Mouse (Mus musculus) 3134 (cell line): ENCODE measurements around the gene Zfp217.
A peak's percentile ranks its signal among the peaks of the same experiment; 100 is the strongest.
"Not testable (repeated sequence)": the region's sequence is repeated elsewhere in the genome, so short reads cannot be mapped to it uniquely, and the experiment has no call there.

Experiments used
- DNase-seq: peaks from one replicate; pipeline ENCODE4 v3.0.0-alpha.2; 2011; ENCODE audit warnings: low spot score; ENCODE audit not compliant: insufficient read length; ENCODE audit errors: extremely low read depth

Gene Zfp217

DNA sequence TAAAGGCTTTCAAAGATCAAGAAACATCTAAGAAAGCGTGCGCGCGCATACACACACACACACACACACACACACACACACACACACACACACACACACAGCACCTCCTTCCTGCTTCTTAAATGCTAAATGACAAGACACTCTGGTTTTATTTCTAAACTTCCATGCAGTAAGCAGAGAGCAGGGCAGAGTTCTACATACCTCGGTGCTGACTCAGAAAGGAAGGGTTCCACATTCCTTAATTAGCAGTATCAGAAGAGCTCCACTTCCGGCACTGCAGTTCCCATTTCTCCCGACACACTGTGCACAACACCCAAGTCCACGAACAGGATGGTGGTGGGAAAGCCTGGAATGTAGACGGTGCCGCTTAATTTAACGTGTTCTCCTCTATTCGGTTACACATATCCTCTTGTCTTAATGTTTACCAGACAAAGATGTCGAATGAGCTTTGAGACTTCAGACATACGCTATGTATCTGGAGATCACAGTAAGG, at the start of gene Zfp217:
Zfp217 (minus strand) TSS at position 443 of the 493 bp plus-strand sequence.
- peak; percentile 78 for DNase-seq

DNA sequence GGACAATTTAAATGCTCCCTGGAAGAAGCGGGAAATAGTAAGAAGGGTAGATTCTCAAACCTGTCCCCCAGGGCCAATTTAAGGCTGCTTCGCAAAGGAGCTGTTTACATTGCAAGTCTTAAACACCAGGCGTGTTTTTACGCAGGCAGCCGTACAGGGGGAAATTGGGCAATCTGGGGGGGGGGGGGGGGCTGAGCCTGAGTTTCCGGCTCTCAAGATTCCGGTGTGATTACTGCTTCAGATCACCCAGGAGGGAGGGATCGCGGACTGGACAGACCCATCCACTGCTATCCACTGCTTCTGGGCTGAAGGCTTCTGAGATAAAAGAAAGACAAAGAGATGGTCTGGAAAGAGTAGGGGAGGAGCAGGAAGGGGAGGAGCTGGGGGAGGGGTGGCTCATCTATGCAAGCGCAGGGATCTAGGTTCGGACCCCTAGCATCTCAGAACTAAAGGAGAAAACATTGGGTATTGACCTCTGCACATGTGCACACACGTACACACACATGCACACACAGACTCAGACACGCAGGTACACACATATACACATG, 47.7 kb upstream of the Zfp217 start:
- DNase-seq: no peak

DNA sequence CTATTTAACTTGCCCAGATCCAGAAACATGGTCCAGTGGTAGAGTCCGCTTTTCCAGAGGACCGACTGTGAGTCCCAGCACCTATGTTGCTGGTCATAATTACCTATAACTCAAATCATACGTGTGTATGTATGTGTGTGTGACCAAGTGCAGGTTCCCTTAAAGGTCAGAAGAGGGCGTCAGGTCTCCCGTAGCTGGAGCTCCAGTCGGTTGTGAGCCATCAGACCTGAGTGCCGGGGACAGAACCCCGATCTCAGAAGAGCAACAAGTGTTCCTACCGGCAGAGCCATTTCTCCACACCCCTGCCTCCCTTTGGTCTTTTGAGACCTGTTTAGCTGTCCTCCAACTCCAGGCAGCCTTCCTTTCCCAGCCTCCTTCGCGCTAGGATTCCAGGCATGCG, 46.9 kb upstream of the Zfp217 start:
- DNase-seq: no peak

DNA sequence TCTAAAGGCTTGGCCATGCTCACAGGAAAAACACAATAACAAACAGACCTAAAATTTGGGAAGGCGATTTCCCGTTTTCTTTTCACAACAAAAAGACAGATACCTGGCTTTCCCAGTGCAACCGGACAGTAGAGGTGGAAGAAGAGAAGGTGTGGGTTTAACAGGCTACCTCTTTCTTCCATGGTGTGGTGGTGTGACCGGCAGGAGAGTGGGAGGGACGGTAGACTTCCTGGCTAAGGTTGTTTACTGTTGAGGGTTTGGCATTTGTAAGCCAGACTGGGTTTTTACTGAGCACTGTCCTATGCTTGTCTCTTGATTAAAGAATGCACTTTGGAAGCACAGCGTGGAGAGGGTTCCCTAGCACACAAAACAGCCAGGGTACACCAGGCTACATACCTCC, 45.9 kb upstream of the Zfp217 start:
- no peak for DNase-seq

DNA sequence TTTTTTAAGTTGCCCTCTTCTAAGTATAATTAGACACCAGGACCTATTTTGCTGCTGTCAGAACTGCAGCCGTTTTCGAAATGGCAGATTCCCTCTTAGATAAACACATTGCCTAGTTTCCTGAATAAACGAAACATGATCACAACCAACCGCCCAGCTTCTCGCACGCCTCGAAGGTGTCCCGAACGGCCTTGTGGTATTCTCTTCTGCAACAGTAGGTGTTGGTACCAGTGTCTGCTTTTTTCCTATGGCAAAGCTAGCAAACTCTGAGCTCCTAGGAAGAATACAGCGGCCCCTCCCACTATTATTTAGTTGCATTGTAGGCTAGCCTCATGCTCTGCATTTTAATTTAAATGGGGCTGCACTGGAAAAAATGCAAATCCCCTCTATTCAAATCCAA, 45.3 kb upstream of the Zfp217 start:
- DNase-seq: no peak

DNA sequence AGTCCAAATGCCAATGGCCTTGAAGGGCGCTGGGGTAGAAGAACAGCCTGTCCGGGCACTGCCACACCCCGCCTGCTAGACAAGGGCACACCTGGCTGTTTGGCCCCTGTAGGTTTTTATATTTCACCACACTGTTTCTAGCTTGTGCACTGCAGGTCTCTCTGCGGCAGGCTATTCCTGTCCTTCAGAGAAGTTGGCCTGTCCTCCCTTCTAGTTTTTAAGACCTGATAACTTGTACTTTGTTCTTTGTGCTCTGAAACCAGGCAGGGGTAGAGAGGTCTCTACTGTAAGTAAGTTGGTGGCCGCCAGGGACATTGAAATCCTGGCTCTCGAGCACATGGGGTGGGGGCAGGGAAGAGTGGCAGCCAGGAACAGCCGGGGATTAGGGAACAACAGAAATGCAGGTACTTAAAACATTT, 44.8 kb upstream of the Zfp217 start:
- no peak for DNase-seq

DNA sequence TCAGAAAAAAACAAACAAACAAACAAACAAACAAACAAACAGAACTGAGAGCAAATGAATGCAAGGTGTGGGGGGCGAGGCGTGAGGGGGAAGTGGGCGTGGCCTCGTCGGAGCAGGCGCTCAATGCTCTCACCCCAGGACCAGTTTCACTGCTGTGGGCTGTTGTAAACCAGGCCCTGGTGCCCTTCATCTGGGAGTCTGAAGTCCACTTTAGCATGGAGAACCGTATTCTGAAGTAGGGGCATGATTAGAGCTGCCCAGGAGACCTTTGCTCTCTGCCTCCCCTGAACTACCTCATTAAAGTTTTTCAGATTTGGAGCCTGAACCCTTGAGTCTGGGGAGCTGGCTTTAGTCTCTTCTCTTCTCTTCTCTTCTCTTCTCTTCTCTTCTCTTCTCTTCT, 40.8 kb upstream of the Zfp217 start:
- DNase-seq: no peak

DNA sequence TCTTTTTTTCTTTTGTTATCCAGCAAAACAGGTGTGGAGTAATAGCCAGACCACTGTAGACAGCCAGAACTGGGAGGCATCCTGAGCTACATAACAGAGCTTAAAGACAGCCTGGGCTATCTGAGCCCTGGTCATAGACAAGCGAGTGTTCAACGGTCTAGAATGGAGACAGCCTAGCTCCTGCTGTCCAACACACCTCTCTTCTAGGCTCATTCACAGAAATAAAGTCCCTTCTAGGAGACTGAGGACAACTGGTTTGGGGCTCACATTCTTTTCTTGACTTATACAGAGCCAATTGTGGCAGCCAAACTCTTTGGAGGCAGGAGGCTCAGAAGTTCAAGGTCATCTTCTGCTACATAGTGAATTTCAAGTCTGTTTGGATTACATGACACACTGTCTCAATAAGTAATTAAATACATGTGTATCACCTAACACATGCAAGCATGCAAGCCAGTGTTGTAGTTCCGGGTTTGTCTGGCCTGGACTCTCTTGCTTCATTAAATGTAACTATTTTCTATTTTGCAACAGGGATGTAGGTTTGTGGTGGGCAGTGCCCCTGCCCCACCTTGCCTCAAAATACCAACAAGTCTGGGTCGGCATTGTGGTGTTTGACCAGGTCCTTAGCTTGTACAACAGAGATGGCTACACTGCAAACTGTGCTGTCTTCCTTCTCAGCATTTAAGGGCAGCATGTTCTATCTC, 37.4 kb upstream of the Zfp217 start:
- DNase-seq: no peak

DNA sequence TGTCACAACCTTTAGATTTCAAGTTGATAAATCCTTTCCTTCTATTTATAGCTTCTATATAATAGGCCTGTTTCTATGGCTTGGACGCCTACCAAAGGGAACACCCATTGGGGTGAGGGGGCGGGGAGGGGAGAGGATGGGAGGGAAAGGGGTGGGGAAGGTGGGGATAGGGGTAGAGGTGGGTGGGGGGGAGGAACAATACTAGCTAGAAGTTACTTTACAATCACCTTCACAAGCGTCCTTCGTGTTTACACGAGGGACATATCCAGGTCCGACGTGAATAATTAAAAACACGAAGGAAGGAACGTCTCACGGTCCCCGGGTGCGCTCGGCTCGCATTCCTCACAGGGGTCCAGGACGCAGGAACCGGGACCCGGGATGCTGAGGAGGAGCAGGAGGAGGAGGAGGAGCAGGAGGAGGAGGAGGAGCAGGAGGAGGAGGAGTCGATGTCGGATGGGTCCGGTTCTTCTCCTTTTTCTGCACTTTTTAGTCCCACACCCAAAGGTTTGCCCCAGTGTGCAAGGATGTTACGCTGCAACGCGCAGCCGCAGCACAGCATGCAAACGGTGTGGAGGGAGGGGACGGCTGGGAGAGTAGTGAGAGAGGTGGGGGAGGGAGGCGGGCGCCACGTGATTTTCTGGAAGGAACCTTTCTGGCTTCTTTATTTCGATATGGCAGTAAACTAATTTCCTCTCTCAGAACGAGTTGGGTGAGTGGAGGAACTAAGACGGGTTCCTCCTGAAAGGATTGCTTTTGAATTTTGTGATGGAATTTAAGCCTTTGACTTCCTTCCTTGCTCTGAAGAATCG, 36.5 kb upstream of the Zfp217 start:
- DNase-seq: no peak

DNA sequence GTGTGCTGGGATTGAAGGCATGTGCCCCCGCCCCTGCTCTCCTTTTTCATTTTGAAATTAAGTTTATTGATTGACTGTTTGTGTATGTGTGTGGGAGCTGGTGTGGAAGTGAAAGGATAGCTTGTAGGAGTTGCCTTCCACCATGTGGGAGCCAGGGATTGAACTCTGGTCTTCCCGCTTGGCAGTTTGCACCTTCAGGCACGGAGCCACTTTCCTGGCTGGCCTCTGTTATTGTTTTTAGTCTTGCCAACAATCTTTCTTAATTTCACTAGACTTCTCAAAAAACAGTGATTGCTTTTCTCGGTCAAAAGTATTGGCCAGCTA, 35.9 kb upstream of the Zfp217 start:
- DNase-seq: no peak

DNA sequence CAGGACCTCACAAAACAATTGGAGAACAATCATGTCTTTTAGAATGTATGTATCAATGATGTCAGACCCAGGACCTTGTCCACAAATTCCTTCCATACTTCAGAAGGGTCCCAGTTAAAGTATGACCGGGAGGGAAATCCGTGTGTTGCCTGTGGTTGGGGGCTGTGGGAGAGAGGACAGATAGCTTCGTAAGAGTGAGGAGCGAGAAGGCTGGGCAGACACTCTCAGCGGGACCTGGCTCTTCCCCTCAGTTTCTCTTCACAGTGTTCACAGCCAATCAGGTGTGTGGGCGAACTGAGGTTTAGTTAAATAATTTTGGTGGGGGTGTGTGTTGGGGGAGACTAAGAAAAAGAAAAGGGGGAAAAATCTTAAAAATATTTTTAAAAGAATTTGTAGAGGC, 34.0 kb upstream of the Zfp217 start:
- DNase-seq: no peak

DNA sequence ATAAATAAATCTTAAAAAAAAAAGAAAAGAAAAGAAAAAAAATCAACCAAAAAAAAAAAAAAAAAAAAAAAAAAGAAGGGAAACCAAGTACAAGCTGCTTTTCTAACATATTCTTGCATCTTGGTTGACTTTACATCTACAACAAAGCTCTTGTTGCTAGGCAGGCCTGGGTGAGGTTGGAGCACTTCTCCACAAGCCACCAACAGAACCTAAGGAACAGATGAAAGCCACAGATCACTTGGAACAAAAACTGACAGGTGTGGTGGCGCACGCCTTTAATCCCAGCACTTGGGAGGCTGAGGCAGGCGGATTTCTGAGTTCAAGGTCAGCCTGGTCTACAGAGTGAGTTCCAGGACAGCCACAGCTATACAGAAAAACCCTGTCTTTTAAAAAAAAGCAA, 32.9 kb upstream of the Zfp217 start:
- DNase-seq: not testable (repeated sequence)

DNA sequence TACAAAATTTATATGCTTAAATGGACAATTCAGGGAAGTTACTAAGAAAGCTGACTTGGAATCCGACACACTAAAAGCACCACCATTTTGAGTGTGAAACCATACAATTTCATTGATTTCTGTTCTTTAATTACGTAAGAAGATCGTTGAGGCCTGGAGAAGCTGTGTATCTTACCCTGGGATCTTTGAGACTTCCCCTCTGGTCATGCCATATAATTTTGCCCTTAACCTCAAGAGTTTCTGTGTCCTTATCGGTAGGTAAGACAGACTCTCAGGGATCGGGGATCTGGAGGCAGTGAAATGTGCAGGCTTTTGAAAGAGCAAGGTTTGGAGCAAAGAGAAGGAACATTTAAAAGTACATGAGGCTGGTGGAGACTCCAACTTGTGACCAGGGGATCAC, 31.4 kb upstream of the Zfp217 start:
- no peak for DNase-seq

DNA sequence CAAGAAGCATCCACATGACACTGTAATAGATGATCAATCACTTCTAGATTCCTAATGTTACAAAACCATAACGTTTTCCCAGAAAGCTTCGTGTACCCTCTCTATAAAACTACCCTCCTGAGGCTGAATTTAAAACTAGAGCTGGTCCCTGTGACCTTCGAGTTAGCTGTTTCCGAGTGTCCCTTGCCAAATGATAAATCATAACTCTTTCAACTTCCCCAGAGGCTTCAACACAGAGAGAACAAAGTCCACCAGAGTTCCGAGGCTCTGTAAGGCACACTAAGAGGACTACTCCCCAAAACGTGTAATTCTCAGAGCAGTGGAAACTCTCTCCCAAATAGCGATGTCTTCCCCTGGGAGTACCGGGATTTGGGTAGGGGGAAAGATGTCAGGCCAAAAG, 29.4 kb upstream of the Zfp217 start:
- no peak for DNase-seq

DNA sequence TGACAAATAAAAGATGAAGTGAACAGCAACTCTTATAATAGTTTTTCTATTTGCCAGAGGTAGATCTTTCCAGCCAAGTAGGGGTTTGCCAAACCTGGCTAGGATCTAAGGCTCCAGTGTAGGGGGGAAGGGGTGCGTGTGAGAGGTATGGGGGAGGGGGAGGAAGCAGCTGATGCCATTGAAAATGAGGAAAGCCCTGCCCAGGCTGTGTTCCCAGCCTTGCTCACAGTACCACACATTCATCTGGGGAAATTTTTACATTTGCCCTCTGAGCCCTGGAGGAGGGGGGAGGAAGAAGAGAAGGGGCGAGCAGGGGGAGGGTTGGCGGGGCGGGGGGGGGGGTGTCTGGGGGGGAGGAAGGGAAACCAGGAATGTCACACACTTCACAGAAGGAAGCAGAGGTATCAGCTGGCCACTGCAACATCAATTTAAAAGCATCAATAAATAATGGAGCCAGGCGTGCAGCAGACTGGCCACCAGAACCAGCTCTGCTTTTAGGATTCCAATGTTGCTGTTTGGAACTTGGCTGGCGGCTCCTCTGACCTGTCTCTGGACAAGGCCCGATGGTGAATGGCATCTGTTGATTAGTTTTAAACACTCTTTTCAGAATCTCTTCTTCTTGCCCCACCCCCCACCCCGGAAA, 28.5 kb upstream of the Zfp217 start:
- DNase-seq: no peak

DNA sequence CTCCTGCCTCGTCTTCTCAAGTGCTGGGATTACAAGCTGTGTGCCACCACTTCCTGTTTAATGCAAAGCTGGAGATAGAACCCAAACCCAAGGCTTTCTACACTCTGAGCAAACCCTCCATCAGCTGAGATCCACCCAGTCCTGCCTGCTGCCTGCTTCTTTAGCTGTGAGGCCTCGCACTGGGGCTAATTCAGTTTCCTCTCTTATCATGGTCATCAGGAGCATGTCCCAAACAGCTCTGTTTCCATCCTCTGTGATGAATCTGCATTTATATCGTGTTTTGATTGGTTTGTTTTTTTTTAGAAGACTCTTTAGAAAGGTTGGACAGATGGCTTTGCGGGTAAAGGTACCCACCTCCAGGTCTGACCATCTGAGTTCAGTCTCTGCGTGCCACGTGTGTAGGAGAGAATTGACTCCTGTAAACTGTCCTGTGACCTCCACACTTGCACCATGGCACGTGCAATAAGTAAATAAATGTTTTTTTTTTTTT, 27.8 kb upstream of the Zfp217 start:
- DNase-seq: no peak

DNA sequence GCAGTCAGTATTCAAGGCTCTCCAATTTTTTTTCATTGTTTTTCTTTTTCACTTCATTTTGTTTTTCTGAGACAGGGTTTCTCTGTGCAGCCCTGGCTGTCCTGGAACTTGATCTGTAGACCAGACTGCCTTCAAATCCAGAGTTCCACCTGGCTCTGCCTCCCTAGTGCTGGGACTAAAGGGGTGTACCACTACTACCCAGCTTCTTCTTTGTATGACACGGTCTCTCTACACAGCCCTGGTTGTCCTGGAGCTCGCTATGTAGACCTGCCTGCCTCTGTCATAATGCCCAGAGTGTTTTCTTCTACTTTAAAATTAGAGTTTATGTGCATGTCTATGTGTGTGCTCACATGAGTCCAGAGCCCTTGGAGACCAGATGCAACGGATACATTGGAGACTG, 27.3 kb upstream of the Zfp217 start:
- DNase-seq: no peak

DNA sequence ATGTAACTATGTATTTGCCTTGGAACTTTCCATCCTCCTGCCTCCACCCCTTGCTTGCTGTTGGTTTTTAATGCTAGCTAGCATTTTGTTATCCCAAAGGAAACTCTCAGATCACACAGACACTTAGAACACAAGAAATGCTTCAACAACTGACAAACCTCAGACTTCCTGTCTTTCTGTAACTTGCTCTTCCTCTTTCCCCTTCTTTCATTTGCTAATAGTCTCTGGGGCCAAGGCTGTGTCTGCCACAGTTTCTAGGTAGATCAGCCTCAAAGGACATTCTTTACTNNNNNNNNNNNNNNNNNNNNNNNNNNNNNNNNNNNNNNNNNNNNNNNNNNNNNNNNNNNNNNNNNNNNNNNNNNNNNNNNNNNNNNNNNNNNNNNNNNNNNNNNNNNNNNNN, 21.2 kb upstream of the Zfp217 start:
- no peak for DNase-seq

DNA sequence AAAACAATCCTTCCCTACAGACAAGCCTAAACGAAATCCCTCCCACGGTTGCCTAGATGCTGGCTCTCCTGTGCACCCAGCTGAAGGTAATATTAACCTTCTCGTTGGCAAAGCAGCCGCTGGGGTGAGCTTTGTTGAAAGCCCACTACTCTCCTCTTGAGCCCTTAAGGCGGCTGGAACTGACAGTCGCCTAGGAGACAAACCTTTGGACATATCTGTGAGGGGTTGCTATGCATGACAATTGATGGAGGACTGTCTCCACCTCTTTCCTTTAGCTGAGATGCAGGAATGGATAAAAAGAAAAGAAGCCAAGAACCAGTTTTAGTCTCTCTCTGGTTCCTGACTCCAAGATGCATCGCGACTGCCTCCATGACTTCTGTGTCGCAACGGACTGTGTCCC, 17.7 kb upstream of the Zfp217 start:
- no peak for DNase-seq

DNA sequence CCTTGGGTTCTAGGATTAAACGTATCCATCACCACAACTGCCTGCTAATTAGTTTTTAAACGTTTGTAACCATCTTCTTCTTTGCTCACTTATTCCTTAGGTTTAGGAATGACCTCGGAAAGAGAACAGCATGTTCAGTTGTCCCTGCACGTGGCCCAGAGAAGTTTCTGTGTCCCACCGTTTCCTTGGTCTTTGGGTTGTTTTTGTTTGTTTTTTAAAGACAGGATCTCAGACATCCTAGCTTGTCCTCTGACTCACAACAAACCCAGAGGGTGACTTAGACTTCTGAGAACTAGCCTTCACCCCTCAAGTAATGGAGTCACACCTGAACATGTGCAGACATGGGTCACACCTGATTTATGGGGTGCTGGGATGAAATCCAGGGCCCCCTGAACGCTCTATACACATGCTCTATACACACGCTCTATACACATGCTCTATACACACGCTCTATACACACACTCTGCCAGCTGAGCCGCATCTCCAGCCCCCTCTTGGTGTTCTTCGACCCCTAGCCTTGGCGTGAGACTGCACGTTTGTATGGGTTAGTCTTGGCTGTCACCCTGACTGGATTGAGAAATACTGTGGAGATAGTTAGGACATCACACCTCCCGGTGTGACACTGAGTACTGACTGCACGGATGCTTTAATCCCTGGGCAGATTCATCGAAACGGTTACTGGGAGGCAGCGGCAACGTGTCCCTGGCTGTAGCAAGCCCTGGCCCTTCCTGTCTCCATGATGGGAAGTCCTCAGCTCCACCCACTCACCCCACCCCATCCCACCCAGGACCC, 16.0 kb upstream of the Zfp217 start:
- no peak for DNase-seq
